Mouse (Mus musculus): ENCODE data around the gene Cul9. TPM values are rescaled to one million over a fixed set of nuclear protein-coding genes. Genes with fewer than 3 reads are reported as not detected.

The Cul9 gene
- polyA plus RNA-seq, 1 experiment, result 14.9 TPM

- no peak overlapping the region for H3K4me3 ChIP-seq (replicated peaks; ENCODE audit: control insufficient read depth, low read depth, low read length)
- no peaks in the 10 kb centered on the region for H3K4me1 ChIP-seq (ENCODE audit: control insufficient read depth, insufficient read depth, low read length)
- WGBS, result 56% methylated on average over 5 of the region's 5 CpGs
- no peak overlapping the region for H3K27ac ChIP-seq (ENCODE audit: control insufficient read depth, insufficient read depth, low read depth, low read length, poor library complexity)
- no peak for TF ChIP-seq CTCF (IDR thresholded peaks at IDR 0.05; ENCODE audit: control insufficient read depth, insufficient read depth, low read length)
- no peak for TF ChIP-seq POLR2A (IDR thresholded peaks at IDR 0.05; ENCODE audit: borderline replicate concordance, control insufficient read depth, low read depth, low read length)
Observed at GRCm38 (mm10) chr17:46452683-46453082, 93.5 kb downstream of the Cul9 start.

Other genes starting within 250 kb of the Cul9 start
- gene Dlk2, start 249.0 kb downstream of the Cul9 start, polyA plus RNA-seq (2011; ENCODE audit: insufficient read depth, insufficient read length, low replicate concordance, missing spikeins), result not detected in 2 replicates
- 4.0 and 9.0 TPM in 2 replicates for gene Abcc10, start 218.0 kb downstream of the Cul9 start, polyA plus RNA-seq (2011; ENCODE audit: insufficient read depth, insufficient read length, low replicate concordance, missing spikeins)
- gene Zfp318, start 162.7 kb downstream of the Cul9 start, polyA plus RNA-seq (2011; ENCODE audit: insufficient read depth, insufficient read length, low replicate concordance, missing spikeins), result 14.0 and 16.1 TPM in 2 replicates
- 2.7 TPM in 1 of 2 replicates, not detected in the other for gene Crip3, start 117.5 kb downstream of the Cul9 start, polyA plus RNA-seq (2011; ENCODE audit: insufficient read depth, insufficient read length, low replicate concordance, missing spikeins)
- gene Slc22a7, start 107.9 kb downstream of the Cul9 start, polyA plus RNA-seq (2011; ENCODE audit: insufficient read depth, insufficient read length, low replicate concordance, missing spikeins), result 0.75 TPM in 1 of 2 replicates, not detected in the other
- gene Ttbk1, start 58.7 kb downstream of the Cul9 start, polyA plus RNA-seq (2011; ENCODE audit: insufficient read depth, insufficient read length, low replicate concordance, missing spikeins), result 0.27 and 1.2 TPM in 2 replicates
- 11.5 and 16.2 TPM in 2 replicates for gene Dnph1, start 49.7 kb downstream of the Cul9 start, polyA plus RNA-seq (2011; ENCODE audit: insufficient read depth, insufficient read length, low replicate concordance, missing spikeins)
- gene Srf, start 9.8 kb upstream of the Cul9 start, polyA plus RNA-seq (2011; ENCODE audit: insufficient read depth, insufficient read length, low replicate concordance, missing spikeins), result 14.6 and 17.4 TPM in 2 replicates
- gene Ptk7, start 83.1 kb upstream of the Cul9 start, polyA plus RNA-seq (2011; ENCODE audit: insufficient read depth, insufficient read length, low replicate concordance, missing spikeins), result 0.68 and 3.9 TPM in 2 replicates
- gene Klc4, start 99.6 kb upstream of the Cul9 start, polyA plus RNA-seq (2011; ENCODE audit: insufficient read depth, insufficient read length, low replicate concordance, missing spikeins), result 6.6 and 11.9 TPM in 2 replicates
- gene Mrpl2, start 99.8 kb upstream of the Cul9 start, polyA plus RNA-seq (2011; ENCODE audit: insufficient read depth, insufficient read length, low replicate concordance, missing spikeins), result 49.3 and 50.2 TPM in 2 replicates
- 9.1 and 12.5 TPM in 2 replicates for gene Cul7, start 103.9 kb upstream of the Cul9 start, polyA plus RNA-seq (2011; ENCODE audit: insufficient read depth, insufficient read length, low replicate concordance, missing spikeins)
- gene Rrp36, start 128.0 kb upstream of the Cul9 start, polyA plus RNA-seq (2011; ENCODE audit: insufficient read depth, insufficient read length, low replicate concordance, missing spikeins), result 10.3 and 23.3 TPM in 2 replicates
- gene Mea1, start 132.4 kb upstream of the Cul9 start, polyA plus RNA-seq (2011; ENCODE audit: insufficient read depth, insufficient read length, low replicate concordance, missing spikeins), result 31.5 and 53.0 TPM in 2 replicates
- gene Klhdc3, start 134.5 kb upstream of the Cul9 start, polyA plus RNA-seq (2011; ENCODE audit: insufficient read depth, insufficient read length, low replicate concordance, missing spikeins), result 37.6 and 41.7 TPM in 2 replicates
- 23.7 and 47.1 TPM in 2 replicates for gene Ppp2r5d, start 158.7 kb upstream of the Cul9 start, polyA plus RNA-seq (2011; ENCODE audit: insufficient read depth, insufficient read length, low replicate concordance, missing spikeins)
- 22.6 and 28.8 TPM in 2 replicates for gene Pex6, start 165.1 kb upstream of the Cul9 start, polyA plus RNA-seq (2011; ENCODE audit: insufficient read depth, insufficient read length, low replicate concordance, missing spikeins)
- 2.9 and 3.0 TPM in 2 replicates for gene Gnmt, start 182.8 kb upstream of the Cul9 start, polyA plus RNA-seq (2011; ENCODE audit: insufficient read depth, insufficient read length, low replicate concordance, missing spikeins)
- 25.4 and 46.3 TPM in 2 replicates for gene Cnpy3, start 205.8 kb upstream of the Cul9 start, polyA plus RNA-seq (2011; ENCODE audit: insufficient read depth, insufficient read length, low replicate concordance, missing spikeins)
- 2.0 TPM in 1 of 2 replicates, not detected in the other for gene Ptcra, start 217.3 kb upstream of the Cul9 start, polyA plus RNA-seq (2011; ENCODE audit: insufficient read depth, insufficient read length, low replicate concordance, missing spikeins)
- 18.3 and 18.7 TPM in 2 replicates for gene 2310039H08Rik, start 226.2 kb upstream of the Cul9 start, polyA plus RNA-seq (2011; ENCODE audit: insufficient read depth, insufficient read length, low replicate concordance, missing spikeins)
- 26.9 and 45.0 TPM in 2 replicates for gene Rpl7l1, start 236.3 kb upstream of the Cul9 start, polyA plus RNA-seq (2011; ENCODE audit: insufficient read depth, insufficient read length, low replicate concordance, missing spikeins)

All from bone marrow, adult 2 months (tissue).